Mouse (Mus musculus) erythroblast, embryonic 14.5 days (primary cell): ENCODE measurements around the gene Usp30.

Experiments
- GATA1 ChIP-seq: IDR thresholded peaks from 2 replicates; pipeline ENCODE4 v1.6.1; 2012; ENCODE audit warnings: low read length, inconsistent platforms, mixed read lengths
- TAL1 ChIP-seq: IDR thresholded peaks from 3 replicates; pipeline ENCODE4 v1.6.1; 2012; ENCODE audit warnings: low read length, inconsistent platforms, mixed read lengths

GRCm38 (mm10) chr5:114163117-114163696 lies 97.9 kb downstream of the Usp30 start:
- no peak for TF ChIP-seq TAL1
- no peak for TF ChIP-seq GATA1
